Mouse (Mus musculus) intestine, embryonic 14.5 days (tissue): ENCODE data around the gene Zfp94. TPM values are rescaled to one million over a fixed set of nuclear protein-coding genes. Genes with fewer than 3 reads are reported as not detected.
A peak's percentile ranks its signal among the peaks of the same experiment; 100 is the strongest.

Experiments used
- ATAC-seq: fragments of 200-750 bp; cut with Nextera tagmentation; replicated peaks from 2 replicates; pipeline ENCODE4 v1.8.0; 2017; ENCODE audit warnings: low read depth, moderate number of reproducible peaks, moderate TSS enrichment, moderate library complexity; ENCODE audit not compliant: low FRiP score, low TSS enrichment
- DNase-seq: peaks from one replicate; pipeline ENCODE4 v3.0.0-alpha.2; 2018; ENCODE audit warnings: low spot score
- H3K27ac ChIP-seq: fragments of 300-500 bp; sonication (generic); 2 replicates; pipeline ENCODE4 v1.5.1; 2014; ENCODE audit warnings: low read depth, mild to moderate bottlenecking, control low read depth
- H3K27me3 ChIP-seq: fragments of 300-500 bp; sonication (generic); replicated peaks from 2 replicates; pipeline ENCODE4 v1.6.1; 2014; ENCODE audit warnings: low read length, control low read depth; ENCODE audit not compliant: control insufficient read depth, insufficient read depth
- H3K36me3 ChIP-seq: fragments of 300-500 bp; sonication (generic); 2 replicates; pipeline ENCODE4 v1.6.1; 2014; ENCODE audit warnings: low read length, control low read depth; ENCODE audit not compliant: control insufficient read depth, insufficient read depth
- H3K4me1 ChIP-seq: fragments of 300-500 bp; sonication (generic); replicated peaks from 2 replicates; pipeline ENCODE4 v1.6.1; 2014; ENCODE audit warnings: low read length, control low read depth, mixed read lengths; ENCODE audit not compliant: control insufficient read depth, insufficient read depth
- H3K4me2 ChIP-seq: fragments of 300-500 bp; sonication (generic); 2 replicates; pipeline ENCODE4 v1.6.1; 2014; ENCODE audit warnings: low read length
- H3K4me3 ChIP-seq: fragments of 300-500 bp; sonication (generic); 2 replicates; pipeline ENCODE4 v1.5.1; 2014; ENCODE audit warnings: low read depth, low read length, control low read depth, mixed read lengths
- H3K9ac ChIP-seq: fragments of 300-500 bp; sonication (generic); 2 replicates; pipeline ENCODE4 v1.6.1; 2014; ENCODE audit warnings: mild to moderate bottlenecking, low read length
- H3K9me3 ChIP-seq: fragments of 300-500 bp; sonication (generic); 2 replicates; pipeline ENCODE4 v1.6.1; 2016; ENCODE audit warnings: low read length, control low read depth; ENCODE audit not compliant: control insufficient read depth
- WGBS: fragments of 180-500 bp; shearing (Covaris S2); extraction: QIAGEN DNeasy Blood & Tissue Kit; methylation state at CpG from one replicate; pipeline ENCODE4 v1.1.7; 2014; 5-methylcytosine and 5-hydroxymethylcytosine counted together
- polyA plus RNA-seq: library from polyadenylated mRNA; unstranded; fragments of >200 nt; fragmentation: Nextera tagmentation; extraction: Ambion mirVana; gene quantifications from 2 replicates; pipeline ENCODE4 v1.2.1, GENCODE M21; 2014

Gene Zfp94
- polyA plus RNA-seq, 1 experiment from 2014 or later = 9.1 TPM

DNA sequence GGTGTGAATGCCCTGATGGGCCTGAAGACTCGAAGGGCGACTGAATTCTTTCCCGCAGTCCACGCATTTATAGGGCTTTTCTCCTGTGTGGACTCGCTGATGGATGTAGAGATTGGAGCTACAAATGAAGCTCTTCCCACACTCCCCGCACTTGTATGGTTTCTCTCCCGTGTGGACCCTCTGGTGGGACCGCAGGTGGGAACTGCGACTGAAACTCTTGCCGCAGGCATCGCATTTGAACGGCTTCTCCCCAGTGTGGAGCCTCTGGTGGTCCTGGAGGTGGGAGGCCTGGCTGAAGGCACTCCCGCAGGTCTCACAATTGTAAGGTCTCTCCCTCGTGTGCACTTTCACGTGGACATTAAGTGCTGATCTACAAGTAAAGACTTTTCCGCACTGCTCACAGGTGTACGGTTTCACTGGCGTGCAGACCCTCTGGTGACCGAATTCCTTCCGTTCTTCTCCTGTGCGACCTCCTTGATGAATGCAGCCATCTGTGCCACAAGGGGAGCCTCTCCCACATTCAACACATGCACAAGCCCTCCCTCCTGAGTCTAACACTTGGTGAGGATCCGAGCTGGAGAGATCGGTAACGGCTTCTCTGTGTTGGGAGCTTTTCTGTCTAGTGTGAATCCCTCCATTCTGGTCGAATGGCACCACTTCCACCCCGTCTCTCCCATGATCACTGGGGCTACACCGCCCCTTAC is 24.9 kb downstream of the Zfp94 start:
- 88% methylated on average over 27 of the region's 27 CpGs for WGBS
- ATAC-seq (no peak), DNase-seq (no peak)

DNA sequence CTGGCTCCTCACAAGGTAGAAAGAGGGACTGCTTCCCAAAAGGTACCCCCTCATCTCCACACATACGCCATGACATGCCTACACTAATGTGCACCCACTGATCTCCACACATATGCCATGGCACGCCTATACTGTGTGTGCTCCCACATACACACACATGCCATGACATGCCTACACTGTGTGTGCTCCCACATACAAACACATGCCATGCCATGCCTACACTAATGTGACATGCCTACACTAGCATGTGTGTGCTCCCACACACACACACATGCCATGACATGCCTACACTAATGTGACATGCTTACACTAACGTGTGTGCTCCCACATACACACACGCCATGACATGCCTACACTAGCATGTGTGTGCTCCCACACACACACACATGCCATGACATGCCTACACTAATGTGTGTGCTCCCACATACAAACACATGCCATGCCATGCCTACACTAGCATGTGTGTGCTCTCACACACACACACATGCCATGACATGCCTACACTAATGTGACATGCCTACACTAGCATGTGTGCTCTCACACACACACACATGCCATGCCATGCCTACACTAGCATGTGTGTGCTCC is 26.3 kb downstream of the Zfp94 start:
- Histone ChIP-seq H3K9me3 (peaks cover 5% of the 10 kb centered on the region; the same call in 1 of the 2 replicates), H3K27ac (no peak overlapping the region), H3K4me2 (no peak overlapping the region), H3K36me3 (peaks cover 59% of the 10 kb centered on the region), H3K4me3 (no peak overlapping the region), H3K9ac (no peak overlapping the region), H3K4me1 (no peaks in the 10 kb centered on the region), H3K27me3 (no peaks in the 10 kb centered on the region)
- WGBS = 96% methylated on average over 4 of the region's 4 CpGs
- DNase-seq = no peak
- no peak for ATAC-seq

More for the DNA sequence above, 24.9 kb downstream of the Zfp94 start:
- H3K27me3 ChIP-seq = no peaks in the 10 kb centered on the region
- no peak overlapping the region for H3K27ac ChIP-seq
- no peak overlapping the region for H3K9ac ChIP-seq
- peaks cover 70% of the 10 kb centered on the region for H3K36me3 ChIP-seq
- no peak overlapping the region for H3K4me2 ChIP-seq
- peaks cover 5% of the 10 kb centered on the region; the same call in 1 of the 2 replicates for H3K9me3 ChIP-seq
- no peaks in the 10 kb centered on the region for H3K4me1 ChIP-seq
- H3K4me3 ChIP-seq = no peak overlapping the region

DNA sequence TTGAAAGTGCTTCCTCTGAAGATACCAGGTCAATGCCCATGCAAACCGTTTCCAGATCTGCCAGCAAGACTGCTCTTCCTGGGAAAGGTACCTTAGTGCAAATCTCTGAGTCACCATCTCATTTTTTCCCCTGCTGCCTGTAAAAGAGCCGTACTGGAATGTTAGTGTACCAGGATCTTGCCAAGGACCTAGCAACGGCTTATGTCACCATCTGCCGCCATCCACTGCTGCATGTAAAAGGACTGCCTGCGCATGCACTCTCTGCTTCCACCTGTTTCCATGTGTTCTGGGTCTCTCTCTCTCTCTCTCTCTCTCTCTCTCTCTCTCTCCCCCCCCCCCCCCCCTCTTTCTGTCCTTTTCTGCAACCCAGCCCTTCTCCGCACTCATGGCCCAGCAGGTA is 28.0 kb downstream of the Zfp94 start:
- Histone ChIP-seq H3K9ac (no peak overlapping the region), H3K4me3 (no peak overlapping the region), H3K9me3 (peaks cover 5% of the 10 kb centered on the region; the same call in 1 of the 2 replicates), H3K4me2 (no peak overlapping the region), H3K27ac (no peak overlapping the region), H3K27me3 (no peaks in the 10 kb centered on the region), H3K36me3 (peaks cover 43% of the 10 kb centered on the region), H3K4me1 (no peaks in the 10 kb centered on the region)
- ATAC-seq (no peak), DNase-seq (no peak)
- 87% methylated on average over 6 of the region's 6 CpGs for WGBS

DNA sequence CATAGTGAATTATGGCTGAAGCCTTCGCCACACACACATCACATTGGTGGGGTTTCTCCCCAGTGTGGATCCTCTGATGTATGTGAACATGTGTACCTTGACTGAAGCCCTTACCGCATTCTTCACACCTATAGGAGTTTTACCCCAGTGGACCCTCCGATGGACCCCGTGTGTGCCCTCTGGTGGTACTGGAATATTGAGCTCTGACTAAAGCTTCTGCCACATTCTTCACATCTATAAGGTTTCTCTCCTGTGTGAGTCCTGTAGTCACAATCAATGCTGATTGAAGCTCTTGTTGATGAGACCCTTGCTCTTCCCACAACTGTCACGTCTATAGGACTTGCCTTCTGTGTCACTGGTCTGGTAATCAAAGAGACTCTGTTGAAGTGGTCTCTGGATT is 28.8 kb downstream of the Zfp94 start:
- no peaks in the 10 kb centered on the region for H3K4me1 ChIP-seq
- H3K4me3 ChIP-seq = no peak overlapping the region
- H3K36me3 ChIP-seq = peaks cover 34% of the 10 kb centered on the region
- DNase-seq (no peak), ATAC-seq (no peak)
- no peak overlapping the region for H3K4me2 ChIP-seq
- peaks cover 5% of the 10 kb centered on the region; the same call in 1 of the 2 replicates for H3K9me3 ChIP-seq
- H3K27me3 ChIP-seq = no peaks in the 10 kb centered on the region
- no peak overlapping the region for H3K27ac ChIP-seq
- 80% methylated on average over 5 of the region's 5 CpGs for WGBS
- H3K9ac ChIP-seq = no peak overlapping the region

DNA sequence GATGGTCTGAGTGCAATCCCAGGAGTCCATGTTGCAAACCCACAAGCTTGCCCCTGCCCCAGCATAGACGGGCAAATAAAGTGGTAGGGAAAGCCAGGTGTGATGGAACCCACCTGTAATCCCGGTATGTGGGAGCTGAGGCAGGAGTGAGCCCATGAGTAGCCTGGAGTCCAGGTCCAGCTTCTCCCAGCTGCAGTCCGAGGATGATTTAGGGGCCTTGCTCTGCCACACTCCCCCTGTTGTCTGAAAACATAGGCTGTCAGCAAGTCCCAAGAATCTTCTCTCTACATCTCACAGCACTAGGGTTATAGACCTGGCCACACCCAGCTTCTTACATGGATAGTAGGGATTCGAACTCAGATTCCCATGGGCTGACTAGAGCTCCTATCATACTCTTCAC is 29.6 kb downstream of the Zfp94 start:
- Histone ChIP-seq H3K9me3 (peaks cover under 1% of the 10 kb centered on the region; the same call in 1 of the 2 replicates), H3K9ac (no peak overlapping the region), H3K36me3 (peaks cover 27% of the 10 kb centered on the region), H3K27me3 (no peaks in the 10 kb centered on the region), H3K4me3 (no peak overlapping the region), H3K27ac (no peak overlapping the region), H3K4me2 (no peak overlapping the region), H3K4me1 (no peaks in the 10 kb centered on the region)
- no peak for ATAC-seq
- 81% methylated on average over 4 of the region's 4 CpGs for WGBS
- DNase-seq = peak; percentile 43

DNA sequence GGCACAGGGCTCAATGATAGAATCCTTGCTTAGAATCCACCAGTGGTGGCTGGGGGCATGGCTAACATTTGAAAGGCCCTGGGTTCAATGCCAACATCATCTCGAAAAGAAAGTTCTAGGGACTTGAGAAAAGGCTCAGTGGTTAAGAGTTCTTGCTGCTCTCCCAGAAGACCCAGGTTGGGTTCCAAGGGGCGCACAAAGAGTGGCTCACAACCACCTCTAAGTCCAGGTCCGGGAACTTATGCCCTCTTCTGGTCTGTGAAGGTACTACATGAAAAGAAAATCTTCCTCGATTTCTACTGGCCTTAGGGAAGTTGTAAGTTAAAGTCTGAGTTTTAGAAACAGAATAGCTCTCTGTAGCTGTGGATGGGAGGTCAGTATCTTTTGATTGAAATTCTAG is 30.4 kb downstream of the Zfp94 start:
- DNase-seq = no peak
- no peaks in the 10 kb centered on the region for H3K9me3 ChIP-seq
- H3K36me3 ChIP-seq = peaks cover 19% of the 10 kb centered on the region
- no peak overlapping the region for H3K4me2 ChIP-seq
- H3K4me1 ChIP-seq = no peaks in the 10 kb centered on the region
- H3K27ac ChIP-seq = no peak overlapping the region
- H3K9ac ChIP-seq = no peak overlapping the region
- H3K4me3 ChIP-seq = no peak overlapping the region
- no peak for ATAC-seq
- WGBS = 54% methylated on average over 4 of the region's 4 CpGs
- no peaks in the 10 kb centered on the region for H3K27me3 ChIP-seq

DNA sequence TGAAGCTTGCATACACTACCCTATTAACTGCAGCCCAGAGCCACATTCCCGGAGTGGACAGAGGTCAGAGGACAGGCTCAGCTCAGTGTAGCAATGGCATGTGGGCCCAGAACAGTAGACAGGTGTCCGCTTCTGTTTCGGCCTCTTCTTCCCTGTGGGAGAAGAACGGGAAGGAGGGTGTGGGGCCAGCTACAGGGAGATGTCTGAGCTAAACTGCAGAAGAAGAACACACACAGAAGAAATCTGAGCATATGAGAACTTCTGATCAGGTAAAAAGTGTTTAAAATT is 35.7 kb downstream of the Zfp94 start:
- Histone ChIP-seq H3K9me3 (no peaks in the 10 kb centered on the region), H3K4me2 (no peak overlapping the region), H3K27ac (no peak overlapping the region), H3K27me3 (no peaks in the 10 kb centered on the region), H3K9ac (no peak overlapping the region), H3K4me1 (no peaks in the 10 kb centered on the region), H3K36me3 (peaks cover 4% of the 10 kb centered on the region), H3K4me3 (no peak overlapping the region)
- peak; percentile 47 for DNase-seq
- no peak for ATAC-seq
- WGBS = 50% methylated on average over 4 of the region's 4 CpGs

DNA sequence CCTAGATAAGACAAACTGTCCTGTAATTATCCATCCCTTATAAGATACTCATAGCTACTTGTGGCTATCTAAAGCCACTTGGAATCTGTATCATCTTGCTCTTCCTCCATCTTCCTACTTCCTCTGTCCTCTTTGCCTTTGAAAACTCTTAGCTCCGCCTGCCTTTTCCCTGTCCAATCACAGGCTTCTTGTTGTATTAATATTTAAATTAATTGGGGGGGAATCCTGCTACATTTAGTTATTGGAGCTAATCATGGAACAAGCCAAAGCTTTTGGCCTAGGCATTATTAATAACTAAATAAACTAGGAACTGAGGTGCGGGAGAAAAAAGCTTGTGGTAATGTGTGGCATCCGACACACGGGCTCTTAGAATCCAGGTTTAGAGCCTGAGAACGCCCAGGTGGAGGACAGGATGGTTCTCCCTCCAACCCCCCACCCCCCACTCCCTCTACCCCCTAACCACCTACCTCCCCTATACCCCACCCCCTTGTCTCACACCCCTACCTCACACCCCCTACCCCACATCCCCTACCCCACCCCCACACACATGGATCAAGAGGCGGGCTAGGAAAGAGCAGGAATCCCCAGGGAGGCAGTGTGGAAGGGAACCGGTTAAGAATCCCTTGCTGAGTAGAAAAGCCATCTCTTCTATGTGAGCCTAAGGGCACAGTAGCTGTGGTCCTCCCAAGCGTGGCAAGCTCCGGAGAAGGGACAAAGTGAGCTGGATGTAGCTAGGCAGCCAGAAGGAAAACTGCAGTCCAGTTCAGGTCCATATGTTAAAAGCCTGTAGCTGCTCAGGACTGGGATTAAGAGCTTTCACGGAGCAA is 36.2 kb downstream of the Zfp94 start:
- WGBS = 58% methylated on average over 10 of the region's 10 CpGs
- no peak overlapping the region for H3K4me3 ChIP-seq
- DNase-seq (no peak), ATAC-seq (no peak)
- no peak overlapping the region for H3K27ac ChIP-seq
- no peaks in the 10 kb centered on the region for H3K27me3 ChIP-seq
- H3K9ac ChIP-seq = no peak overlapping the region
- H3K4me2 ChIP-seq = no peak overlapping the region
- no peaks in the 10 kb centered on the region for H3K4me1 ChIP-seq
- H3K36me3 ChIP-seq = peaks cover 7% of the 10 kb centered on the region
- H3K9me3 ChIP-seq = no peaks in the 10 kb centered on the region
